Mouse (Mus musculus) neural tube, embryonic 13.5 days (tissue): ENCODE measurements around the gene Brcc3. TPM values are rescaled to one million over a fixed set of nuclear protein-coding genes. Genes with fewer than 3 reads are reported as not detected.
A peak's percentile ranks its signal among the peaks of the same experiment; 100 is the strongest.

Experiments used
- ATAC-seq: fragments of 200-750 bp; cut with Nextera tagmentation; 2 replicates; pipeline ENCODE4 v1.8.0; 2017; ENCODE audit warnings: low read depth, mild to moderate bottlenecking, moderate TSS enrichment, moderate library complexity
- H3K27ac ChIP-seq: fragments of 300-500 bp; sonication (generic); replicated peaks from 2 replicates; pipeline ENCODE4 v1.5.1; 2015; ENCODE audit warnings: moderate library complexity, mild to moderate bottlenecking, inconsistent platforms
- H3K27me3 ChIP-seq: fragments of 300-500 bp; sonication (generic); 2 replicates; pipeline ENCODE4 v1.6.1; 2015; ENCODE audit warnings: mild to moderate bottlenecking, inconsistent platforms
- H3K36me3 ChIP-seq: fragments of 300-500 bp; sonication (generic); 2 replicates; pipeline ENCODE4 v1.6.1; 2015; ENCODE audit warnings: mild to moderate bottlenecking, inconsistent platforms
- H3K4me1 ChIP-seq: fragments of 300-500 bp; sonication (generic); replicated peaks from 2 replicates; pipeline ENCODE4 v1.6.1; 2015; ENCODE audit warnings: inconsistent platforms
- H3K4me2 ChIP-seq: fragments of 300-500 bp; sonication (generic); 2 replicates; pipeline ENCODE4 v1.6.1; 2015; ENCODE audit warnings: inconsistent platforms, mild to moderate bottlenecking, moderate library complexity
- H3K4me3 ChIP-seq: fragments of 300-500 bp; sonication (generic); 2 replicates; pipeline ENCODE4 v1.5.1; 2015; ENCODE audit warnings: mild to moderate bottlenecking, inconsistent platforms
- H3K9ac ChIP-seq: fragments of 300-500 bp; sonication (generic); 2 replicates; pipeline ENCODE4 v1.6.1; 2015; ENCODE audit warnings: moderate library complexity, mild to moderate bottlenecking, inconsistent platforms
- H3K9me3 ChIP-seq: fragments of 300-500 bp; sonication (generic); 2 replicates; pipeline ENCODE4 v1.6.1; 2016; ENCODE audit warnings: inconsistent platforms
- whole genome bisulfite sequencing: fragments of 180-500 bp; shearing (Covaris S2); methylation state at CpG from one replicate; pipeline ENCODE4 v1.1.7; 2015; 5-methylcytosine and 5-hydroxymethylcytosine counted together
- polyA plus RNA-seq: library from polyadenylated mRNA; unstranded; fragments of >200 nt; fragmentation: Nextera tagmentation; extraction: Ambion mirVana; gene quantifications from 2 replicates; pipeline ENCODE4 v1.2.1, GENCODE M21; 2015

The Brcc3 gene
- polyA plus RNA-seq, result 55.0 and 62.6 TPM in 2 replicates

GRCm38 (mm10) chrX:75415936-75416785 lies at the start of gene Brcc3, which contains the start of the genes Cmc4 and Mtcp1:
Brcc3 (plus strand) TSS chrX:75416628.
Cmc4 (minus strand) TSS chrX:75416584.
Mtcp1 (minus strand) TSS chrX:75416588.
- Histone ChIP-seq H3K4me3 (peak within 1 kb of the TSS; percentile 52), H3K4me1 (peaks cover 15% of the 10 kb centered on the region; the same call in 1 of the 2 replicates), H3K9me3 (no peaks in the 10 kb centered on the region), H3K27me3 (no peaks in the 10 kb centered on the region), H3K9ac (peak within 1 kb of the TSS; percentile 70), H3K36me3 (no peaks in the 10 kb centered on the region), H3K4me2 (peak within 1 kb of the TSS; percentile 58), H3K27ac (peak within 1 kb of the TSS; percentile 91)
- ATAC-seq, result peak; percentile 100
- WGBS, result 16% methylated on average over 52 of the region's 52 CpGs

GRCm38 (mm10) chrX:75370197-75370596 lies 46.2 kb upstream of the Brcc3 start:
- Histone ChIP-seq H3K9ac (no peak overlapping the region), H3K4me3 (no peak overlapping the region), H3K27me3 (no peaks in the 10 kb centered on the region), H3K4me1 (no peaks in the 10 kb centered on the region), H3K4me2 (no peak overlapping the region), H3K27ac (no peak overlapping the region), H3K9me3 (no peaks in the 10 kb centered on the region), H3K36me3 (no peaks in the 10 kb centered on the region)
- no peak for ATAC-seq

- no peak overlapping the region for H3K27ac ChIP-seq
- H3K36me3 ChIP-seq, result no peaks in the 10 kb centered on the region
- WGBS, result 80% methylated on average over 2 of the region's 2 CpGs
- H3K27me3 ChIP-seq, result no peaks in the 10 kb centered on the region
- H3K4me2 ChIP-seq, result no peak overlapping the region
- H3K9ac ChIP-seq, result no peak overlapping the region
- H3K4me3 ChIP-seq, result no peak overlapping the region
- no peaks in the 10 kb centered on the region for H3K9me3 ChIP-seq
- no peak for ATAC-seq
- H3K4me1 ChIP-seq, result no peaks in the 10 kb centered on the region
These were observed 43.6 kb upstream of the Brcc3 start for GRCm38 (mm10) chrX:75372666-75373425.

- Histone ChIP-seq H3K4me3 (no peak overlapping the region), H3K27ac (no peak overlapping the region), H3K9me3 (no peaks in the 10 kb centered on the region), H3K36me3 (no peaks in the 10 kb centered on the region), H3K27me3 (no peaks in the 10 kb centered on the region), H3K9ac (no peak overlapping the region), H3K4me1 (no peaks in the 10 kb centered on the region), H3K4me2 (no peak overlapping the region)
- no peak for ATAC-seq
These were observed 39.6 kb upstream of the Brcc3 start for GRCm38 (mm10) chrX:75376815-75377214.

- Histone ChIP-seq H3K27ac (no peak overlapping the region), H3K27me3 (no peaks in the 10 kb centered on the region), H3K4me3 (no peak overlapping the region), H3K36me3 (no peaks in the 10 kb centered on the region), H3K9me3 (no peaks in the 10 kb centered on the region), H3K9ac (no peak overlapping the region), H3K4me1 (peaks cover 4% of the 10 kb centered on the region), H3K4me2 (no peak overlapping the region)
- 92% methylated on average over 1 of the region's 1 CpGs for WGBS
- no peak for ATAC-seq
These were observed 35.3 kb upstream of the Brcc3 start for GRCm38 (mm10) chrX:75381176-75381575.

- Histone ChIP-seq H3K4me3 (peak overlapping the region; percentile 51), H3K9me3 (no peaks in the 10 kb centered on the region), H3K4me2 (peak overlapping the region; percentile 52), H3K4me1 (peaks cover 4% of the 10 kb centered on the region), H3K27me3 (no peaks in the 10 kb centered on the region), H3K36me3 (no peaks in the 10 kb centered on the region), H3K27ac (peak overlapping the region; percentile 75), H3K9ac (no peak overlapping the region)
- ATAC-seq, result peak; percentile 56
- WGBS, result 72% methylated on average over 5 of the region's 5 CpGs
These were observed 34.7 kb upstream of the Brcc3 start for GRCm38 (mm10) chrX:75381699-75382098.

- 14% methylated on average over 25 of the region's 25 CpGs for WGBS
- peak; percentile 99 for ATAC-seq
- Histone ChIP-seq H3K4me3 (peak within 1 kb of the TSS; percentile 51), H3K27me3 (no peaks in the 10 kb centered on the region), H3K9me3 (no peaks in the 10 kb centered on the region), H3K27ac (peak within 1 kb of the TSS; percentile 75), H3K4me1 (peaks cover 4% of the 10 kb centered on the region), H3K9ac (peak within 1 kb of the TSS; percentile 76), H3K4me2 (peak within 1 kb of the TSS; percentile 52), H3K36me3 (no peaks in the 10 kb centered on the region)
These were observed 34.1 kb upstream of the Brcc3 start, which contains the start of the genes Fundc2 and F8 for GRCm38 (mm10) chrX:75382195-75382771. Fundc2 (plus strand) TSS chrX:75382399. F8 (minus strand) TSS chrX:75382615.

GRCm38 (mm10) chrX:75399471-75399870 lies 17.0 kb upstream of the Brcc3 start:
- no peak for ATAC-seq
- 91% methylated on average over 1 of the region's 1 CpGs for WGBS

GRCm38 (mm10) chrX:75402668-75403067 lies 13.8 kb upstream of the Brcc3 start:
- Histone ChIP-seq H3K9me3 (no peaks in the 10 kb centered on the region), H3K4me3 (no peak overlapping the region), H3K27me3 (no peaks in the 10 kb centered on the region), H3K27ac (no peak overlapping the region), H3K4me2 (no peak overlapping the region), H3K9ac (no peak overlapping the region), H3K36me3 (peaks cover 4% of the 10 kb centered on the region; the same call in 1 of the 2 replicates), H3K4me1 (no peaks in the 10 kb centered on the region)
- ATAC-seq, result no peak
- 81% methylated on average over 2 of the region's 2 CpGs for WGBS

More at GRCm38 (mm10) chrX:75399471-75399870, 17.0 kb upstream of the Brcc3 start:
- no peak overlapping the region for H3K9ac ChIP-seq
- H3K36me3 ChIP-seq, result peaks cover 8% of the 10 kb centered on the region; the same call in 1 of the 2 replicates
- H3K27ac ChIP-seq, result no peak overlapping the region
- no peak overlapping the region for H3K4me2 ChIP-seq
- no peaks in the 10 kb centered on the region for H3K9me3 ChIP-seq
- no peaks in the 10 kb centered on the region for H3K27me3 ChIP-seq
- no peaks in the 10 kb centered on the region for H3K4me1 ChIP-seq
- H3K4me3 ChIP-seq, result no peak overlapping the region

- no peaks in the 10 kb centered on the region for H3K4me1 ChIP-seq
- no peak overlapping the region for H3K4me2 ChIP-seq
- no peak for ATAC-seq
- peaks cover 4% of the 10 kb centered on the region; the same call in 1 of the 2 replicates for H3K36me3 ChIP-seq
- H3K9me3 ChIP-seq, result no peaks in the 10 kb centered on the region
- no peaks in the 10 kb centered on the region for H3K27me3 ChIP-seq
- H3K27ac ChIP-seq, result no peak overlapping the region
- H3K4me3 ChIP-seq, result no peak overlapping the region
- no peak overlapping the region for H3K9ac ChIP-seq
These were observed 13.1 kb upstream of the Brcc3 start for GRCm38 (mm10) chrX:75403350-75403749.

- WGBS, result 91% methylated on average over 1 of the region's 1 CpGs
- H3K27ac ChIP-seq, result no peak overlapping the region
- H3K27me3 ChIP-seq, result no peaks in the 10 kb centered on the region
These were observed 6.7 kb upstream of the Brcc3 start for GRCm38 (mm10) chrX:75409711-75410110.

GRCm38 (mm10) chrX:75454597-75454996 lies 38.2 kb downstream of the Brcc3 start:
- H3K4me3 ChIP-seq, result no peak overlapping the region
- H3K9me3 ChIP-seq, result no peaks in the 10 kb centered on the region; the same call in 1 of the 2 replicates

More at GRCm38 (mm10) chrX:75409711-75410110, 6.7 kb upstream of the Brcc3 start:
- ATAC-seq, result no peak
- Histone ChIP-seq H3K4me3 (no peak overlapping the region), H3K4me1 (peaks cover 6% of the 10 kb centered on the region; the same call in 1 of the 2 replicates), H3K9me3 (no peaks in the 10 kb centered on the region), H3K4me2 (no peak overlapping the region), H3K9ac (no peak overlapping the region), H3K36me3 (0 out of 2 replicates have a peak, but pooled peaks cover 3% of the 10 kb centered on the region)

More at GRCm38 (mm10) chrX:75454597-75454996, 38.2 kb downstream of the Brcc3 start:
- WGBS, result 85% methylated on average over 1 of the region's 1 CpGs
- Histone ChIP-seq H3K27ac (no peak overlapping the region), H3K27me3 (no peaks in the 10 kb centered on the region), H3K4me1 (no peaks in the 10 kb centered on the region), H3K9ac (no peak overlapping the region), H3K4me2 (no peak overlapping the region), H3K36me3 (peaks cover 42% of the 10 kb centered on the region)
- no peak for ATAC-seq
